Mouse (Mus musculus) heart, adult 2 months (tissue): ENCODE results near the gene Gatad1.

ENCODE experiments used
- CTCF ChIP-seq: fragments of 200-600 bp; IDR thresholded peaks from 2 replicates; pipeline ENCODE4 v1.8.1; 2022; ENCODE audit warnings: antibody characterized with exemption, mild to moderate bottlenecking, moderate library complexity
- EP300 ChIP-seq: fragments of 200-500 bp; IDR thresholded peaks from 2 replicates; pipeline ENCODE4 v1.6.1; 2011; ENCODE audit warnings: low read depth, low read length, control low read depth; ENCODE audit not compliant: insufficient read depth
- POLR2A ChIP-seq: fragments of 200-500 bp; IDR thresholded peaks from 2 replicates; pipeline ENCODE4 v1.6.1; 2011; ENCODE audit warnings: mild to moderate bottlenecking, low read depth, low read length, control low read depth; ENCODE audit not compliant: insufficient read depth

DNA sequence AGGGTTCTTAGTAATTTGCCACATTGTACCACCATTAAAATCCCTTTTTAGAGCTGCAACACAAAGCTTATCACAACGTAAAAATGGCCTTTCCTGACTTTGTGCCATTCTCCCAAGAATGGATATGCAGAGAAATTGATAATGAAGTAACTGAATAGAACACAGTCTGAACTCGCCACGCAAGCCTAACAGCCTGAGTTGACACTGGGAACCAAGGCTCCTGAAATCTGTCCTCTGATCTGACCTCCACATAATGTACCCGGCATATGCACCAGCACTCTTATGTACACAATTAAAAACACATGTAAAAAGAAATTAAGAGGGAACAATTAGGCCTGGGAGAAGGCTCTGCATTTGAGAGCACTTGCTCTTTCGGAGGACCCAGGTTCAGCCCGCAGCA, 11.7 kb downstream of the Gatad1 start:
- TF ChIP-seq POLR2A: no peak
- TF ChIP-seq CTCF: no peak
- TF ChIP-seq EP300: no peak
